Mouse (Mus musculus) layer of hippocampus, adult 8-10 months (tissue): Measurements from ENCODE around the gene Eif4a1. TPM values are rescaled to one million over a fixed set of nuclear protein-coding genes. Genes with fewer than 3 reads are reported as not detected.
"Not testable (repeated sequence)": the region's sequence is repeated elsewhere in the genome, so short reads cannot be mapped to it uniquely, and the experiment has no call there.

ENCODE experiments used
- DNase-seq, 2 experiments: peaks; one replicate each; pipeline ENCODE4 v3.0.0; 2022; ENCODE audit warnings: low spot score in 2 of 2
- microRNA-seq, 2 experiments: library from miRNA; unstranded; fragments of <30 nt; microRNA quantifications; one replicate each; pipeline ENCODE4 v1.2.0; 2022
- total RNA-seq, 4 experiments: library from RNA; stranded (reverse); gene quantifications; 2 replicates each; pipeline ENCODE4 v1.2.4; 2022

The Eif4a1 gene
- total RNA-seq, 4 experiments from 2014 or later, result 319 to 328 (median 325) TPM

DNA sequence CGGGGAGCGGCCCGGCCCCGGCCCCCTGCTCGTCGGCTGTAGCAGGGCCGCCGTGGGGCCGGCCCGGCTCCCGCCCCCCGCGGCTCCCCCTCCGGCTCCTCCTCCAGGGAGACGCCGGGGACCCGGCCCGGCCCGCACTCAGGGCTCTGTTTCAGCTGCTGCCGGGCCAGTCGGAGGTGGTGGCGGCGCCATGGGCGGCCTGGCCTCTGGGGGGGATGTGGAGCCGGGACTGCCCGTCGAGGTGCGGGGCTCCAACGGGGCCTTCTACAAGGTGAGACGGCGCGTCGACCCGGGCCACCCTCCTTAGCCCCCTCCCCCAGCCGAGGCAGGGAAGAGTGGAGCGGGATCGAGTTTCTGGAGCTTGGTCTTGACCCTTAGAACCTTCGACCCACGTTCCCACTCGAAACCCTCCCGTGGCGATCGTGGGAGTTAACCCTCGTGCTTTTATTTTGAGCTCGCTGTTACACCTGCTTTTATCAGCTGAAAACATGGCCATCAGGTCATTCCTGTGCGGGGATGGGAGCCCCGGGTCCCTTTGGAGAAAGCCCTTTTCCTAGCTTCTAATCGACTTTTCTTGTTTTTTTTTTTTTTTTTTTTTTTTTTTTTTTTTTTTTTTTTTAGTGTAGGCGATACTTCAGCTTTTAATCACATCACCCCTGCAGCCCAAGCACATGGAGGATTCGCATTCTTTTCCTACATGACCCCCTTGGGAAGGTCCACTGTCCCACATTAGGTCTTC lies 38.9 kb downstream of the Eif4a1 start:
- no peak for DNase-seq

- DNase-seq, result peak; percentile 100
These were observed 39.7 kb downstream of the Eif4a1 start, which contains the start of gene Fxr2 for GRCm38 (mm10) chr11:69632284-69633089. Gene Fxr2, plus strand, starts transcription at chr11:69632990.

GRCm38 (mm10) chr11:69629802-69630201 lies 42.4 kb downstream of the Eif4a1 start:
- no peak for DNase-seq

GRCm38 (mm10) chr11:69628286-69628685 lies 43.9 kb downstream of the Eif4a1 start:
- DNase-seq, result peak; percentile 65 to 78

DNA sequence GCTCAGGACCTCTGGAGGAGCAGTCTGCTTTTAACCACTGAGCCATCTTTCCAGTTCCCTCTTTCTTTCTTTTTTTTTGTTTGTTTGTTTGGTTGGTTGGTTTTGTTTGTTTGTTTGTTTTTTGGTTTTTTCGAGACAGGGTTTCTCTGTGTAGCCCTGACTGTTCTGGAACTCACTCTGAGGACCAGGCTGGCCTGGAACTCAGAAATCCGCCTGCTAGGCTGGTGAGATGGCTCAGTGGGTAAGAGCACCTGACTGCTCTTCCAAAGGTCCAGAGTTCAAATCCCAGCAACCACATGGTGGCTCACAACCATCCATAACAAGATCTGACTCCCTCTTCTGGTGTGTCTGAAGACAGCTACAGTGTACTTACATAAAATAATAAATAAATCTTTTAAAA lies 47.9 kb downstream of the Eif4a1 start:
- not testable (repeated sequence) for DNase-seq

DNA sequence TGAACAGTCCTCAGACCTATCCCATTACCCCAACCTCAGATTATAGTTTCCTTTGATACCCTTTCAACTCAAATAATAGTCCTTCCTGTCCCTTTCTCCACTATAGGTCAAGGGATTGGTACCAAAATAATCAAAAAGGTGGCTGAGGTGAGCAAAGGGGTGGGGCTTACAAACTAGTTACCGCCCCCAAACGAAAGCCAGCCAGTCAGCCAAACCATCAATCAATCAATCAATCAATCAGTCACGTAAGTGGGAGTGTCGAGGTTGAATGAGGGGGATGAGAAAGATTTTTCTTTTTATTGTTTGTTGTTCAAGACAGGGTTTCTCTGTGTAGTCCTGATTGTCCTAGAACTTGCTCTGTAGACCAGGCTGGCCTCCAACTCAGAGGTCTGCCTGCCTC lies 49.2 kb downstream of the Eif4a1 start:
- no peak for DNase-seq

DNA sequence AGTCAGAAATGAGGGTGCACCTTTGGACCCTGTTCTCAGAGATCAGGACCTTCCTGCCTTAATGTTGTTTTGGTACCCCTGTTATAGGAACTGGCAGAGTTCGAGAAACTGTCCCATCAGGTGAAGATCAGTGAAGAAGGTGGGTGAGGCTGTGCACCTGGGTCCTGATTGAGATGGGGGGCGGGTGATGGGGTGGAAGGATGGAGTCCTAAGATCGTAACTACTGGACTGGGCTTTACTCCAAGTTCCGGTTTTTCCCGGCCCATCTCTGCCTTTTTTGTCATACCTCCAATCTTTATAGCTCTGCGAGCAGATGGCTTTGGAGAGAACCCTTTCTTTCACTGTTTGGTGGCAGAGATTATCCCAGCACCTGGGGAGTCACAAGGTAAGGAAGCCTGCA lies 49.8 kb downstream of the Eif4a1 start:
- no peak for DNase-seq

DNA sequence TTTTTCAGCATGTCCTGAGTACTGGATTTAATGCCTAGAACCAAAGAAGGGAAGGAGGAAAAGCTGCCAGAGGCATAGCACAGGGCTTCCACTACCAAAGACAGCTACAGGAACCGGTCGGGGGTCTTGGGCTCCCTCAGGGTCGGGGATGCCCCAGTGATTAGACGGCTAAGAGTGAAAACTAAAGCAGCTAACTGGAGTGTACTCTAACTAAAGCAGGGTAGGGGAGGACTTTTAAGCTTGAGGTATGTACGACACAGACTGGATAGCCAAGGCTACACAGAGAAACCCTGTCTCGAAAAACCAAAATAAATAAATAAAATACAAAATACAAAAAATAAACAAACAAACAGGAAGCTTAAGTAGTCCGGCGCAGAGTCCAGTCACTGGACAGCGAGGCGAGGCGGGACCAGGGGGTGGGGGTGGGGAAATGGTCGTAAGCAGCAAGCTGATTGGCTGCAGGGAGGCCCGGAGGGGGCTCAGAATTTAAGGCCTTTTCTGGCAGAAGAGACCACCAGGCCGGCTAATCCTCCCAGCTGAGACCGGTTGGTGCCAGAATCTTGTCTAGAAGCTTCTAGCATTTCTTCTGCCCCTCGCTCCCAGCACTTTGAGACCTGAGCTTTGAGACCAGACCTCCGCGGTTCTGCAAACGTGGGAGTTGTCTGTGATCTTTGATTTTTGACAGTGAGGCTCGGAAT lies 50.5 kb downstream of the Eif4a1 start, which contains the start of gene Sat2:
Gene Sat2 (plus strand): TSS at position 454 of the 698 bp plus-strand sequence.
- peak in 1 of 2 experiments; percentile 40 for DNase-seq

GRCm38 (mm10) chr11:69620394-69621081 lies 51.7 kb downstream of the Eif4a1 start:
- no peak for DNase-seq

DNA sequence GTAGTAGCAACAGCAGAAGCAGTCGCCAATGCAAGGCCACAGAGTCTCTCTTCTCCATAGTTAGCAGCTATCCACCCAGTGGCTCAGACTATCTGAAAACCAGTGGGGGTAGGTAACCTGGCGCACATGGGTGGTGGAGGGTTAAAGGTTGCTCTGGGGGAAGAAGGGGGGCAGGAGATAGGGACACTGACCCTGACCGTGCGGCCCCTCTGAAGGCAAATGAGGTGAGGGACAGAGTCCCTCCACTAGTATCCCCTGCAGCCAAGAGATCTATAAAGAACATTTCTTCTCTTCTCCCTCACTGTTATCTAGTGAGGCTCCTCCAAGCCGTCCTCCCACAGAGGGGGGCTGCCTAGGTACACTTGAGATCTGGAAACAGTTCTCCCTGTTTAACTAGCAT lies 54.4 kb downstream of the Eif4a1 start, which contains the start of gene Shbg:
Gene Shbg (minus strand): TSS at position 101 of the 400 bp plus-strand sequence.
- DNase-seq, result no peak

Small RNA genes lying within 50 kb of the gene (microRNA-seq; reads per million reads assigned to microRNA genes)
- gene Mir1934 (2.9 to 8.8 reads per million in 2 experiments), gene Mir467f (0 reads per million in 2 experiments)

Other genes starting within 250 kb of the Eif4a1 start
- gene Dnah2, start 123.3 kb downstream of the Eif4a1 start, total RNA-seq, result 1 to 10 TPM; 3.1 to 6.3 (median 5.0) TPM
- 100 to 1,000 TPM; 115 to 132 (median 124) TPM for gene Efnb3, start 112.2 kb downstream of the Eif4a1 start, total RNA-seq
- 10 to 100 TPM; 12.2 to 17.8 (median 12.3) TPM for gene Wrap53, start 92.2 kb downstream of the Eif4a1 start, total RNA-seq
- gene Trp53, start 92.1 kb downstream of the Eif4a1 start, total RNA-seq, result 10 to 100 TPM; 27.7 to 36.7 (median 33.7) TPM
- gene Atp1b2, start 66.5 kb downstream of the Eif4a1 start, total RNA-seq, result 100 to 1,000 TPM; 386 to 493 (median 443) TPM
- under 1 TPM in 2 of 4 experiments, not detected in 2; 0.59 to 0.92 TPM for gene Shbg, start 54.5 kb downstream of the Eif4a1 start, total RNA-seq
- gene Sat2, start 50.4 kb downstream of the Eif4a1 start, total RNA-seq, result 10 to 100 TPM; 13.3 to 19.2 (median 14.8) TPM
- 100 to 1,000 TPM; 132 to 154 (median 139) TPM for gene Fxr2, start 39.4 kb downstream of the Eif4a1 start, total RNA-seq
- gene Sox15, start 17.1 kb downstream of the Eif4a1 start, total RNA-seq, result not detected
- gene Mpdu1, start 9.8 kb downstream of the Eif4a1 start, total RNA-seq, result 10 to 100 TPM; 51.3 to 60.6 (median 56.8) TPM
- 100 to 1,000 TPM in 1 of 4 experiments, 10 to 100 TPM in 3; 10.8 to 113 (median 55.2) TPM for gene Cd68, start 6.3 kb downstream of the Eif4a1 start, total RNA-seq
- gene Senp3, start 9.7 kb upstream of the Eif4a1 start, total RNA-seq, result 100 to 1,000 TPM in 3 of 4 experiments, 10 to 100 TPM in 1; 82.9 to 123 (median 105) TPM
- 1 to 10 TPM; 2.9 to 3.8 (median 3.2) TPM for gene Tnfsf13, start 13.4 kb upstream of the Eif4a1 start, total RNA-seq
- 10 to 100 TPM in 3 of 4 experiments, 1 to 10 TPM in 1; 9.5 to 17.3 (median 14.4) TPM for gene Tnfsf12, start 23.4 kb upstream of the Eif4a1 start, total RNA-seq
- gene Tnfsfm13, start 23.7 kb upstream of the Eif4a1 start, total RNA-seq, result 1 to 10 TPM in 3 of 4 experiments, under 1 TPM in 1; 0.83 to 2.2 (median 1.3) TPM
- 10 to 100 TPM; 53.8 to 60.8 (median 59.1) TPM for gene Polr2a, start 86.2 kb upstream of the Eif4a1 start, total RNA-seq
- not detected for gene Slc35g3, start 89.5 kb upstream of the Eif4a1 start, total RNA-seq
- 100 to 1,000 TPM; 121 to 145 (median 129) TPM for gene Zbtb4, start 93.5 kb upstream of the Eif4a1 start, total RNA-seq
- 1 to 10 TPM in 3 of 4 experiments, under 1 TPM in 1; 0.49 to 2.2 (median 1.1) TPM for gene Chrnb1, start 123.5 kb upstream of the Eif4a1 start, total RNA-seq
- 10 to 100 TPM; 26.1 to 36.5 (median 30.6) TPM for gene Fgf11, start 129.4 kb upstream of the Eif4a1 start, total RNA-seq
- gene Tmem102, start 133.2 kb upstream of the Eif4a1 start, total RNA-seq, result under 1 TPM in 2 of 4 experiments, not detected in 2; 0.17 to 0.47 TPM
- gene Gm39566, start 142.9 kb upstream of the Eif4a1 start, total RNA-seq, result not detected
- gene Spem2, start 146.0 kb upstream of the Eif4a1 start, total RNA-seq, result not detected
- gene Spem1, start 149.8 kb upstream of the Eif4a1 start, total RNA-seq, result under 1 TPM in 2 of 4 experiments, not detected in 2; 0.31 to 0.75 TPM
- gene Nlgn2, start 165.4 kb upstream of the Eif4a1 start, total RNA-seq, result 100 to 1,000 TPM; 189 to 200 (median 199) TPM
- 100 to 1,000 TPM; 113 to 131 (median 121) TPM for gene Tmem256, start 166.1 kb upstream of the Eif4a1 start, total RNA-seq
- gene Plscr3, start 174.0 kb upstream of the Eif4a1 start, total RNA-seq, result 10 to 100 TPM; 17.1 to 21.8 (median 20.0) TPM
- not detected for gene Tnk1, start 186.3 kb upstream of the Eif4a1 start, total RNA-seq
- not detected for gene Tmem95, start 205.6 kb upstream of the Eif4a1 start, total RNA-seq
- gene Kctd11, start 209.0 kb upstream of the Eif4a1 start, total RNA-seq, result 1 to 10 TPM; 1.4 to 2.8 (median 1.6) TPM
- gene Acap1, start 223.1 kb upstream of the Eif4a1 start, total RNA-seq, result under 1 TPM in 2 of 4 experiments, not detected in 2; 0.14 to 0.34 TPM
- gene 2810408A11Rik, start 228.6 kb upstream of the Eif4a1 start, total RNA-seq, result under 1 TPM in 2 of 4 experiments, not detected in 2; 0.64 to 0.72 TPM
- 100 to 1,000 TPM in 3 of 4 experiments, 10 to 100 TPM in 1; 92.4 to 126 (median 112) TPM for gene Neurl4, start 228.6 kb upstream of the Eif4a1 start, total RNA-seq
- 10 to 100 TPM; 28.2 to 44.5 (median 38.4) TPM for gene Gps2, start 241.5 kb upstream of the Eif4a1 start, total RNA-seq
- gene Eif5a, start 249.5 kb upstream of the Eif4a1 start, total RNA-seq, result 100 to 1,000 TPM; 395 to 425 (median 420) TPM